Mouse (Mus musculus) A20 (cell line): Measurements from ENCODE around the gene Cblb.
A peak's percentile ranks its signal among the peaks of the same experiment; 100 is the strongest.

Source experiments
- DNase-seq: peaks from one replicate; pipeline ENCODE4 v3.0.0-alpha.2; 2011; ENCODE audit warnings: low read depth, low spot score

Gene Cblb

GRCm38 (mm10) chr16:52132808-52133490 is 101.9 kb downstream of the Cblb start:
- DNase-seq = peak; percentile 33

- DNase-seq = no peak
These were observed 103.7 kb downstream of the Cblb start for GRCm38 (mm10) chr16:52134631-52135227.

- no peak for DNase-seq
These were observed 104.8 kb downstream of the Cblb start for GRCm38 (mm10) chr16:52135689-52136390.

GRCm38 (mm10) chr16:52143101-52143500 is 112.1 kb downstream of the Cblb start:
- DNase-seq = no peak

- no peak for DNase-seq
These were observed 112.8 kb downstream of the Cblb start for GRCm38 (mm10) chr16:52143818-52144217.

GRCm38 (mm10) chr16:52144792-52145191 is 113.8 kb downstream of the Cblb start:
- peak; percentile 78 for DNase-seq

GRCm38 (mm10) chr16:52145552-52145951 is 114.5 kb downstream of the Cblb start:
- peak; percentile 61 for DNase-seq

GRCm38 (mm10) chr16:52146976-52147696 is 116.1 kb downstream of the Cblb start:
- DNase-seq = peak; percentile 87

- DNase-seq = peak; percentile 56
These were observed 117.0 kb downstream of the Cblb start for GRCm38 (mm10) chr16:52148041-52148440.

- peak; percentile 90 for DNase-seq
These were observed 118.2 kb downstream of the Cblb start for GRCm38 (mm10) chr16:52149135-52149769.

- DNase-seq = no peak
These were observed 124.1 kb downstream of the Cblb start for GRCm38 (mm10) chr16:52155030-52155696.

- DNase-seq = no peak
These were observed 129.0 kb downstream of the Cblb start for GRCm38 (mm10) chr16:52159958-52160504.

- no peak for DNase-seq
These were observed 133.2 kb downstream of the Cblb start for GRCm38 (mm10) chr16:52164246-52164645.

GRCm38 (mm10) chr16:52173253-52173652 is 142.2 kb downstream of the Cblb start:
- no peak for DNase-seq

- no peak for DNase-seq
These were observed 148.8 kb downstream of the Cblb start for GRCm38 (mm10) chr16:52179839-52180238.

GRCm38 (mm10) chr16:52182057-52182456 is 151.0 kb downstream of the Cblb start:
- DNase-seq = peak; percentile 78

GRCm38 (mm10) chr16:52184350-52184749 is 153.3 kb downstream of the Cblb start:
- no peak for DNase-seq

- no peak for DNase-seq
These were observed 155.7 kb downstream of the Cblb start for GRCm38 (mm10) chr16:52186731-52187130.

- DNase-seq = no peak
These were observed 158.1 kb downstream of the Cblb start for GRCm38 (mm10) chr16:52189103-52189502.

- no peak for DNase-seq
These were observed 159.7 kb downstream of the Cblb start for GRCm38 (mm10) chr16:52190714-52191113.

- no peak for DNase-seq
These were observed 163.0 kb downstream of the Cblb start for GRCm38 (mm10) chr16:52194040-52194439.
